Mouse (Mus musculus) heart, adult 2 months (tissue): ENCODE results near the gene Acmsd.

Experiments used
- CTCF ChIP-seq: fragments of 200-600 bp; IDR thresholded peaks from 2 replicates; pipeline ENCODE4 v1.8.1; 2022; ENCODE audit warnings: antibody characterized with exemption, mild to moderate bottlenecking, moderate library complexity
- EP300 ChIP-seq: fragments of 200-500 bp; IDR thresholded peaks from 2 replicates; pipeline ENCODE4 v1.6.1; 2011; ENCODE audit warnings: low read depth, low read length, control low read depth; ENCODE audit not compliant: insufficient read depth
- POLR2A ChIP-seq: fragments of 200-500 bp; IDR thresholded peaks from 2 replicates; pipeline ENCODE4 v1.6.1; 2011; ENCODE audit warnings: mild to moderate bottlenecking, low read depth, low read length, control low read depth; ENCODE audit not compliant: insufficient read depth

- TF ChIP-seq EP300 (no peak), POLR2A (no peak), CTCF (peak; percentile 69)
Measured at GRCm38 (mm10) chr1:127679498-127680133, 49.6 kb upstream of the Acmsd start, which contains the start of gene Tmem163.
